Mouse (Mus musculus) lung, adult 2 months (tissue): Measurements from ENCODE around the gene Prpf40b. TPM values are rescaled to one million over a fixed set of nuclear protein-coding genes. Genes with fewer than 3 reads are reported as not detected.

Experiments used
- DNase-seq: peaks from one replicate; pipeline ENCODE4 v3.0.0; 2022
- H3K4me1 ChIP-seq: fragments of 200-500 bp; 2 replicates; pipeline ENCODE4 v1.6.1; 2011; ENCODE audit warnings: low read length; ENCODE audit not compliant: control insufficient read depth, insufficient read depth
- H3K4me3 ChIP-seq: fragments of 200-500 bp; replicated peaks from 2 replicates; pipeline ENCODE3; 2011; ENCODE audit warnings: low read depth, mild to moderate bottlenecking, control low read depth, low read length; ENCODE audit errors: extremely low read depth
- CTCF ChIP-seq: fragments of 200-500 bp; IDR thresholded peaks from 2 replicates; pipeline ENCODE4 v1.5.1; 2011; ENCODE audit warnings: mild to moderate bottlenecking, low read length, control low read depth; ENCODE audit not compliant: insufficient read depth
- POLR2A ChIP-seq: fragments of 200-500 bp; IDR thresholded peaks from 2 replicates; pipeline ENCODE4 v1.6.1; 2011; ENCODE audit warnings: low read depth, mild to moderate bottlenecking, control low read depth, low read length, borderline replicate concordance; ENCODE audit errors: extremely low read depth
- WGBS: fragments of 180-500 bp; shearing (Covaris S2); methylation state at CpG from one replicate; pipeline ENCODE4 v1.1.7; 2018; 5-methylcytosine and 5-hydroxymethylcytosine counted together
- polyA plus RNA-seq: library from polyadenylated mRNA; depleted of rRNA; stranded (reverse); fragments of >200 nt; gene quantifications from 2 replicates; pipeline ENCODE4 v1.2.3, GENCODE M21; 2012

Gene Prpf40b
- polyA plus RNA-seq, 1 experiment: 76.5 TPM

DNA sequence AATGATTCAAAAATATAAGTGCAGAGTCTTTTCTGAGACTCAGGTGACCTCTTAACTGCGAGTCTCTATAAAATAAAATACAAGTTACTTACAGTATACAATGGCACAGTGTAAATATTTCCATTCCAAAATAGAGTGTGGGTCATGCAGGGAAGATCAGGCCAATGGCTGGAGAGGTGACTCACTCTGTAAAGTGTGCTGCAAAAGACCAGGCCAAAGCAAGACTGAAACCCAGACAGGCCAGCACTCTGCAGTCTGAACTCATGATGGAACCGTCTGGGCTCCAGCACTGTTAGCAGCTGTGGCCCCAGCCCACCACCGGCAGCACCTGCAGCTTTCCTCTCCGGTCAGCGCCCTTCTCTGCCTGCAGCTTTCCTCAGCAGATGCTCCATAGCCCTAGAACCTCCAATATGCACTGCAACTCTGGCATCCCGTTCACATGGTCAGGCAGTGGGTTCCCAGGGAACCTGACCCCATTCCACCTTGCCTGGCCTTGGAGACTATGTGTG lies 39.6 kb upstream of the Prpf40b start:
- Histone ChIP-seq H3K4me1 (peaks cover 5% of the 10 kb centered on the region), H3K4me3 (no peak overlapping the region)
- WGBS: 82% methylated on average over 6 of the region's 6 CpGs
- TF ChIP-seq POLR2A: no peak
- TF ChIP-seq CTCF: no peak
- no peak for DNase-seq

DNA sequence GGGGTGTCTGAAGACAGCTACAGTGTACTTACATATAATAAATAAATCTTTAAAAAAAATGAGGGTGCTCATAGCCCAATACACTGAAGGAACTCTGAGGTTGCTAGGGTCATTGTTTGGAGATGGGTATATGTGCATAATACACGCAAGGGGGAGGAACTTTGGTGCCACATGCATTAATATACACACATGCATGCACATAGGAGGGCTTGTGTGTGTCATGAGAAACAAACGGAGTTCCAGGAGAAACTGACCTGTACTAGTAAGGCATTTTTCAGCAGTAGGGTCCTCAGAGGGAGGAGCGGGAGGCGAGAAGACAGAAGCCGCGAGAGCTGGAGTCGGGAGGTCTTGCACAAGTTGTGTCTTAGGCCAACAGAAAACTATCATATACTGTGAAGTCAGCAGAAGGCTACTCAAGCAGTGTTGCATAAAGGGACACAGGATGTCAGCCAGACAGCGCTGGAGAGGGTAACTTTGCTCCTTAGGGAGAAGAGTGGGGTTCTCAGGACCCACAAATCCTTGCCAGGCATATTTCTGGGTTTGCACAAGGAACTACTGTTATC lies 35.6 kb upstream of the Prpf40b start:
- DNase-seq: no peak
- TF ChIP-seq POLR2A (no peak), CTCF (no peak)
- 51% methylated on average over 8 of the region's 8 CpGs for WGBS
- H3K4me1 ChIP-seq: peaks cover 6% of the 10 kb centered on the region
- H3K4me3 ChIP-seq: peak overlapping the region; percentile 31

DNA sequence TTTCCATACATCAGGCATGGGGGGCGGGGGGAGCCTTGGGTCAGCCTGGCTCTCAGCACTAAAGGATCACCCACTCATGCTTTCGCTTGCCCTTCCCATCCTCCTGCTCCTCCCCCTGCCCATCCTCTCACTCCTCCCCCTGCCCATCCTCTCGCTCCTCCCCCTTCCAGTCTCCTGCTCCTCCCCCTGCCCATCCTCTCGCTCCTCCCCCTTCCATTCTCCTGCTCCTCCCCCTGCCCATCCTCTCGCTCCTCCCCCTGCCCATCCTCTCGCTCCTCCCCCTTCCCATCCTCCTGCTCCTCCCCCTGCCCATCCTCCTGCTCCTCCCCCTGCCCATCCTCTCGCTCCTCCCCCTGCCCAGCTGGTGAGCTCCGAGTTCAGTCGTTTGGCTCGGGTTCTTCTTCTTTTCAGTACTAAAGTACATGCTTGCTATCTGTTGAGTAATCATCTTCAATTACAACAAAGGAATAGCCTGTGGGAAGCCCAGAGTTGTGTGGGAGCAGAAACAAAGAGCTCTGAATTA lies 35.1 kb upstream of the Prpf40b start:
- peak overlapping the region; percentile 31 for H3K4me3 ChIP-seq
- peak; percentile 45 for DNase-seq
- H3K4me1 ChIP-seq: peaks cover 6% of the 10 kb centered on the region
- WGBS: 2% methylated on average over 6 of the region's 10 CpGs
- TF ChIP-seq CTCF: no peak
- TF ChIP-seq POLR2A: peak; percentile 41; the same call in 1 of the 2 replicates

- TF ChIP-seq POLR2A (no peak), CTCF (no peak)
- H3K4me1 ChIP-seq: peaks cover 6% of the 10 kb centered on the region
- 69% methylated on average over 10 of the region's 10 CpGs for WGBS
- no peak overlapping the region for H3K4me3 ChIP-seq
- no peak for DNase-seq
These were observed 32.2 kb upstream of the Prpf40b start for GRCm38 (mm10) chr15:99262702-99263101.

DNA sequence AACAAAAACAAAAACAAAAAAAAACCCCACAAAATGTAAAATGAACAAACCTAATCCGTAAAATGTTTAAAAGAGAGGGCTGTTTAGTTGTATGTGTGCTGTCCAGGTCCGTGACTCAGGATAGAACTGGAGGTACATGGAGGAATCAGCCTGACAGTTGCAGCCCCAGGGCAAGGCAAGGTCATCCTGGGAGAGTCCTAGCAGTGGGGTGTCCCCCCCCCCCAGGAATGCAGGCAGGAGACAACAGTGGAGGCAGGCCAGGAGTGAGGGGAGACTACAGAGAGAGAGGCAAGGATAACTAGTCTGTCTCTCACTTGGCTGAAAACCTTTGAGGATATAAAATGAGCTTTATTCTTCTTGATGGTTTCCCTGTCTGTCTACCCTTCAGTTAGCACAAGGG lies 30.5 kb upstream of the Prpf40b start:
- DNase-seq: no peak
- H3K4me3 ChIP-seq: no peak overlapping the region
- WGBS: 79% methylated on average over 2 of the region's 2 CpGs
- TF ChIP-seq POLR2A: no peak
- no peak for TF ChIP-seq CTCF
- H3K4me1 ChIP-seq: peaks cover 5% of the 10 kb centered on the region

DNA sequence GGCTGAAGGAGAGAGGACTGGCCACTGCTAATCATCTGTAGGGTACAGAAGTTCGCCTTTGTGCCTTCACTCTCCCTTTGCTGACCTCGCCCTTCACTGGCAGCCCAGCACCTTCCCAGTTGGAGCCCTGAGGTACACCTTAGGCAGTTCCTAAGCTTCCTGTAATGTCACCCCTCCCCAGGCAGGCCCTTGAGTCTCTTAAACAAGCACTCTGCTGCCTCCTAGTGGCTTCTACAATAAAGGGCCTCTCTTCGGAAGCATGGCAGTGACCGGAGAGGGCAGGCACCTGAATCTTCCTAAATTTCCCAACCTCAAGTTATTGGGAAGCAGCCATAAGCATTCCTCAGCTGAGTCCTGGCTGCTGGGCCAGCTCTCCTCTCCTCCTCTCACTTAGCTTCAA lies 29.2 kb upstream of the Prpf40b start:
- DNase-seq: peak; percentile 41
- Histone ChIP-seq H3K4me1 (no peaks in the 10 kb centered on the region), H3K4me3 (no peak overlapping the region)
- TF ChIP-seq CTCF: peak; percentile 75
- TF ChIP-seq POLR2A: no peak
- WGBS: 17% methylated on average over 4 of the region's 4 CpGs

DNA sequence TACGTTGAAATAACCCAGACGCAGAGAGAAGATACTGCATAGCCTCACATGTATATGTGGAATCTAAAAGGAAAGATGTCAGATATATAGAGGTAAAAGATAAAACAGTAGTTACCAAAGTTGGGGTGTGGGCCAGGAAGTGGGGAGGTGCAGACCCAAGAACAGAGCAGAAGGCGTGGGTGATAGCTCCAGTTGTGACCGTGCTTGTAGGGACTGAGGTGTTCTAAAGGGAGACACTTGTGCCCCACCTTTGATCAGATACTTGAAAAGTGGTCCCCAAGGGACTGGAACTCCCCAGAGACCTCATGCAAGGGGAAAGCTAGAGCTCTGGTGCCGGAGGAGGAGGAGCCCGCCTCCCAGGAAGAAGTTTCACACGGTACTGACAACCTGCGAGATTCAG lies 18.8 kb upstream of the Prpf40b start:
- 82% methylated on average over 8 of the region's 8 CpGs for WGBS
- no peak for TF ChIP-seq POLR2A
- TF ChIP-seq CTCF: no peak
- Histone ChIP-seq H3K4me3 (no peak overlapping the region), H3K4me1 (no peaks in the 10 kb centered on the region)
- no peak for DNase-seq

GRCm38 (mm10) chr15:99278271-99278670 lies 16.6 kb upstream of the Prpf40b start:
- Histone ChIP-seq H3K4me3 (no peak overlapping the region), H3K4me1 (no peaks in the 10 kb centered on the region)
- no peak for TF ChIP-seq CTCF
- no peak for TF ChIP-seq POLR2A
- WGBS: 57% methylated on average over 7 of the region's 7 CpGs
- no peak for DNase-seq

GRCm38 (mm10) chr15:99283456-99283855 lies 11.4 kb upstream of the Prpf40b start:
- Histone ChIP-seq H3K4me3 (no peak overlapping the region), H3K4me1 (no peaks in the 10 kb centered on the region)
- no peak for DNase-seq
- WGBS: 56% methylated on average over 10 of the region's 10 CpGs
- TF ChIP-seq POLR2A: no peak
- TF ChIP-seq CTCF: peak; percentile 75

- no peaks in the 10 kb centered on the region for H3K4me1 ChIP-seq
- no peak overlapping the region for H3K4me3 ChIP-seq
- WGBS: 31% methylated on average over 14 of the region's 14 CpGs
- DNase-seq: peak; percentile 17
- TF ChIP-seq CTCF: no peak
- no peak for TF ChIP-seq POLR2A
These were observed 10.2 kb upstream of the Prpf40b start for GRCm38 (mm10) chr15:99284527-99285188.
